Mouse (Mus musculus): ENCODE measurements around the gene Fdps. TPM values are rescaled to one million over a fixed set of nuclear protein-coding genes. Genes with fewer than 3 reads are reported as not detected.

Gene Fdps
- polyA plus RNA-seq, 1 experiment from 2014 or later = 138 TPM

DNA sequence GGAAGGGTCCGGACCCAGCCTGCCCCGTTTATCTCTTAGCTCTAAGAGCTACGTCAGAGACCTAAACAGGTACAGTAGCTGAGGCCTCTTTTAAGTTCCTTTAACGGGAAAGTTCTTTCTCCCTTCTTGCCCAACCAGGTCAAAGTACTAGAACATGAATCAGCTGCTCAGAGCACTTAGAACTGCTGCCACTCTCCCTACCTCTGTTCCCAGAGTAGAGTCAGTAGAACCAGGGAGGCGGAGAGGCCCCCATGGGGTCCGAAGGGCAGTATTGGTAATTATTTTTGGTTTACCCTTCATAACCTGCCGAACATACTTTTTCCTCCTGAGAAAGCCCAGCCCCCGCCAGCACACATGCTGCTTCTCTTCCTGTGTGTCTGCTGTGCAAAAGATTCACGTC, 24.4 kb downstream of the Fdps start:
- peak overlapping the region; percentile 32 for H3K4me2 ChIP-seq (replicated peaks; ENCODE audit: low read depth)
- H3K4me3 ChIP-seq (ENCODE audit: low read depth, low read length) = no peak overlapping the region
- H3K4me1 ChIP-seq (replicated peaks; ENCODE audit: control insufficient read depth, insufficient read depth, low read length) = no peaks in the 10 kb centered on the region
- peaks cover 63% of the 10 kb centered on the region for H3K36me3 ChIP-seq (ENCODE audit: control insufficient read depth, insufficient read depth)
- TF ChIP-seq CTCF (IDR thresholded peaks at IDR 0.05; ENCODE audit: low read depth) = no peak
- no peaks in the 10 kb centered on the region for H3K9me3 ChIP-seq (ENCODE audit: control insufficient read depth)
- WGBS = 59% methylated on average over 9 of the region's 9 CpGs
- no peak overlapping the region for H3K9ac ChIP-seq (ENCODE audit: low read depth, low read length)
- ATAC-seq = peak; percentile 95
- peak overlapping the region; percentile 70 for H3K27ac ChIP-seq (ENCODE audit: low read depth, low read length)
- H3K27me3 ChIP-seq (replicated peaks; ENCODE audit: control insufficient read depth, insufficient read depth, low read length) = no peaks in the 10 kb centered on the region

DNA sequence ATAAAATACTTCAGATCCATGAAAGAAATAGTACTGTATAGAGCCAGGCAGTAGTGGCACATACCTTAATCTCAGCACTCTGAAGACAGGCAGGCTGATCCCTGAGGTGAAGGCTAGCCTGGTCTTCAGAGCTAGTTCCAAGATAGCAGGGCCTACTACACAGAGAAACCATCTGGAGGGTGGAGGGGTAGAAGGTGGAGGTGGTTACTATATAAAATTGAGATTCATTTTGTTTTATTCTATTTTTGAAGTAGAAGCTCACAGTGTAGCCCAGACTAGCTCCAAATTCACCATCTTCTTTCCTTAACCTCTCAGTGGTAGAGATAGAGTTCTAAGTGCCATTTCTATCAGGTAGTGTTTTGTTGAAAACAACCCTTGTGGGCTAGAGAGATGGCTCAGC, 34.5 kb downstream of the Fdps start:
- H3K36me3 ChIP-seq (ENCODE audit: control insufficient read depth, insufficient read depth) = peaks cover 89% of the 10 kb centered on the region
- no peaks in the 10 kb centered on the region for H3K4me1 ChIP-seq (replicated peaks; ENCODE audit: control insufficient read depth, insufficient read depth, low read length)
- no peak overlapping the region for H3K9ac ChIP-seq (ENCODE audit: low read depth, low read length)
- no peak for TF ChIP-seq CTCF (IDR thresholded peaks at IDR 0.05; ENCODE audit: low read depth)
- H3K4me3 ChIP-seq (ENCODE audit: low read depth, low read length) = no peak overlapping the region
- no peak overlapping the region for H3K4me2 ChIP-seq (replicated peaks; ENCODE audit: low read depth)
- H3K27me3 ChIP-seq (replicated peaks; ENCODE audit: control insufficient read depth, insufficient read depth, low read length) = no peaks in the 10 kb centered on the region
- H3K9me3 ChIP-seq (ENCODE audit: control insufficient read depth) = no peaks in the 10 kb centered on the region
- ATAC-seq = no peak
- H3K27ac ChIP-seq (ENCODE audit: low read depth, low read length) = no peak overlapping the region

DNA sequence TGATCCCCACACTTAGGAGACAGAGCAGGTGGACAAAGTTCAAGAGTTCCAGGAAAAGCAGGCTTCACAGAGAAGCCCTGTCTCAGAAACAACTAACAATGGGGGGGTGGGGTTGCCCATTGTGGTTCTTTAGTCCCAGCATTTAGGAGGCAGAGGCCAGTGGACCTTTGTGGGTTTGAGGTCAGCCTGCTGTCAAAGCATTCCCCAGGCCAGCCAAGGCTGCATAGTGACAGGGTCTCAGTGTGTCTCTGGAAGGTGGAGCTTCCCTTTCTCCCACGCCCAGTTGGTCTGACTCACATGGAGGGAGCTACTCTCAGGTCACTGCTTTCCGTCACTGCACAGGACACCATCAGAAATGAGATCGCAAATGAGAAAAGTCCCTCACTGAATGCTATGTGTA, 40.1 kb downstream of the Fdps start:
- WGBS = 67% methylated on average over 3 of the region's 3 CpGs
- Histone ChIP-seq H3K4me2 (replicated peaks; ENCODE audit: low read depth) (no peak overlapping the region), H3K27ac (ENCODE audit: low read depth, low read length) (no peak overlapping the region), H3K27me3 (replicated peaks; ENCODE audit: control insufficient read depth, insufficient read depth, low read length) (no peaks in the 10 kb centered on the region), H3K36me3 (ENCODE audit: control insufficient read depth, insufficient read depth) (peaks cover 73% of the 10 kb centered on the region), H3K9ac (ENCODE audit: low read depth, low read length) (no peak overlapping the region), H3K4me3 (ENCODE audit: low read depth, low read length) (no peak overlapping the region), H3K9me3 (ENCODE audit: control insufficient read depth) (no peaks in the 10 kb centered on the region), H3K4me1 (replicated peaks; ENCODE audit: control insufficient read depth, insufficient read depth, low read length) (no peaks in the 10 kb centered on the region)
- TF ChIP-seq CTCF (IDR thresholded peaks at IDR 0.05; ENCODE audit: low read depth) = no peak
- ATAC-seq = no peak

GRCm38 (mm10) chr3:89058783-89059182, 43.0 kb downstream of the Fdps start:
- peak; percentile 76 for TF ChIP-seq CTCF (IDR thresholded peaks at IDR 0.05; ENCODE audit: low read depth)
- H3K27me3 ChIP-seq (replicated peaks; ENCODE audit: control insufficient read depth, insufficient read depth, low read length) = no peaks in the 10 kb centered on the region
- H3K9ac ChIP-seq (ENCODE audit: low read depth, low read length) = no peak overlapping the region
- ATAC-seq = no peak
- H3K4me2 ChIP-seq (replicated peaks; ENCODE audit: low read depth) = no peak overlapping the region
- 95% methylated on average over 3 of the region's 3 CpGs for WGBS
- peaks cover 74% of the 10 kb centered on the region for H3K36me3 ChIP-seq (ENCODE audit: control insufficient read depth, insufficient read depth)
- no peak overlapping the region for H3K4me3 ChIP-seq (ENCODE audit: low read depth, low read length)
- H3K27ac ChIP-seq (ENCODE audit: low read depth, low read length) = no peak overlapping the region
- H3K4me1 ChIP-seq (replicated peaks; ENCODE audit: control insufficient read depth, insufficient read depth, low read length) = no peaks in the 10 kb centered on the region
- H3K9me3 ChIP-seq (ENCODE audit: control insufficient read depth) = no peaks in the 10 kb centered on the region

- Histone ChIP-seq H3K9me3 (ENCODE audit: control insufficient read depth) (no peaks in the 10 kb centered on the region), H3K27me3 (replicated peaks; ENCODE audit: control insufficient read depth, insufficient read depth, low read length) (no peaks in the 10 kb centered on the region), H3K9ac (ENCODE audit: low read depth, low read length) (no peak overlapping the region), H3K27ac (ENCODE audit: low read depth, low read length) (no peak overlapping the region), H3K4me3 (ENCODE audit: low read depth, low read length) (no peak overlapping the region), H3K4me2 (replicated peaks; ENCODE audit: low read depth) (no peak overlapping the region), H3K4me1 (replicated peaks; ENCODE audit: control insufficient read depth, insufficient read depth, low read length) (no peaks in the 10 kb centered on the region), H3K36me3 (ENCODE audit: control insufficient read depth, insufficient read depth) (peaks cover 71% of the 10 kb centered on the region)
- ATAC-seq = no peak
- 94% methylated on average over 9 of the region's 9 CpGs for WGBS
- no peak for TF ChIP-seq CTCF (IDR thresholded peaks at IDR 0.05; ENCODE audit: low read depth)
Measured at GRCm38 (mm10) chr3:89058361-89058760, 43.4 kb downstream of the Fdps start.

Other genes with a start within 250 kb of the Fdps start
- gene Msto1, start 188.0 kb downstream of the Fdps start, polyA plus RNA-seq (2015; fragmentation: Nextera tagmentation; extraction: Ambion mirVana) = 20.7 and 22.4 TPM in 2 replicates
- 7.4 and 9.0 TPM in 2 replicates for gene Ash1l, start 151.3 kb downstream of the Fdps start, polyA plus RNA-seq (2015; fragmentation: Nextera tagmentation; extraction: Ambion mirVana)
- gene Dap3, start 150.8 kb downstream of the Fdps start, polyA plus RNA-seq (2015; fragmentation: Nextera tagmentation; extraction: Ambion mirVana) = 91.5 and 95.9 TPM in 2 replicates
- 29.0 and 32.5 TPM in 2 replicates for gene Rusc1, start 8.6 kb downstream of the Fdps start, polyA plus RNA-seq (2015; fragmentation: Nextera tagmentation; extraction: Ambion mirVana)
- gene Gm43738, start 860 bp downstream of the Fdps start, polyA plus RNA-seq (2015; fragmentation: Nextera tagmentation; extraction: Ambion mirVana) = not detected in 2 replicates
- 91.8 and 103 TPM in 2 replicates for gene Pklr, start 34.2 kb upstream of the Fdps start, polyA plus RNA-seq (2015; fragmentation: Nextera tagmentation; extraction: Ambion mirVana)
- 1.1 TPM in 2 replicates for gene Hcn3, start 58.2 kb upstream of the Fdps start, polyA plus RNA-seq (2015; fragmentation: Nextera tagmentation; extraction: Ambion mirVana)
- gene Clk2, start 62.8 kb upstream of the Fdps start, polyA plus RNA-seq (2015; fragmentation: Nextera tagmentation; extraction: Ambion mirVana) = 8.5 and 8.6 TPM in 2 replicates
- 80.5 and 86.3 TPM in 2 replicates for gene Scamp3, start 75.5 kb upstream of the Fdps start, polyA plus RNA-seq (2015; fragmentation: Nextera tagmentation; extraction: Ambion mirVana)
- 4.9 and 5.9 TPM in 2 replicates for gene Fam189b, start 81.2 kb upstream of the Fdps start, polyA plus RNA-seq (2015; fragmentation: Nextera tagmentation; extraction: Ambion mirVana)
- 140 TPM in 2 replicates for gene Gba, start 101.0 kb upstream of the Fdps start, polyA plus RNA-seq (2015; fragmentation: Nextera tagmentation; extraction: Ambion mirVana)
- gene Thbs3, start 113.2 kb upstream of the Fdps start, polyA plus RNA-seq (2015; fragmentation: Nextera tagmentation; extraction: Ambion mirVana) = 15.2 and 17.2 TPM in 2 replicates
- 140 and 145 TPM in 2 replicates for gene Mtx1, start 125.1 kb upstream of the Fdps start, polyA plus RNA-seq (2015; fragmentation: Nextera tagmentation; extraction: Ambion mirVana)
- 3.5 and 6.7 TPM in 2 replicates for gene Muc1, start 127.1 kb upstream of the Fdps start, polyA plus RNA-seq (2015; fragmentation: Nextera tagmentation; extraction: Ambion mirVana)
- 273 and 281 TPM in 2 replicates for gene Krtcap2, start 144.0 kb upstream of the Fdps start, polyA plus RNA-seq (2015; fragmentation: Nextera tagmentation; extraction: Ambion mirVana)
- 1.2 and 1.3 TPM in 2 replicates for gene Trim46, start 144.3 kb upstream of the Fdps start, polyA plus RNA-seq (2015; fragmentation: Nextera tagmentation; extraction: Ambion mirVana)
- gene Dpm3, start 157.4 kb upstream of the Fdps start, polyA plus RNA-seq (2015; fragmentation: Nextera tagmentation; extraction: Ambion mirVana) = 120 and 128 TPM in 2 replicates
- gene Slc50a1, start 168.6 kb upstream of the Fdps start, polyA plus RNA-seq (2015; fragmentation: Nextera tagmentation; extraction: Ambion mirVana) = 57.4 and 61.8 TPM in 2 replicates
- gene Efna1, start 179.2 kb upstream of the Fdps start, polyA plus RNA-seq (2015; fragmentation: Nextera tagmentation; extraction: Ambion mirVana) = 50.7 and 69.8 TPM in 2 replicates
- 1.4 and 1.6 TPM in 2 replicates for gene Efna3, start 221.0 kb upstream of the Fdps start, polyA plus RNA-seq (2015; fragmentation: Nextera tagmentation; extraction: Ambion mirVana)
- 5.1 and 5.3 TPM in 2 replicates for gene Efna4, start 236.1 kb upstream of the Fdps start, polyA plus RNA-seq (2015; fragmentation: Nextera tagmentation; extraction: Ambion mirVana)
- gene Adam15, start 248.0 kb upstream of the Fdps start, polyA plus RNA-seq (2015; fragmentation: Nextera tagmentation; extraction: Ambion mirVana) = 33.9 and 37.0 TPM in 2 replicates